Mouse (Mus musculus) gastrocnemius, postnatal 36 days (tissue): ENCODE measurements around the gene Kcnh2. TPM values are rescaled to one million over a fixed set of nuclear protein-coding genes. Genes with fewer than 3 reads are reported as not detected.

Experiments
- total RNA-seq, 2 experiments: library from RNA; stranded (reverse); gene quantifications; 2 replicates each; pipeline ENCODE4 v1.2.3; 2021

Kcnh2 gene
- total RNA-seq, 2 experiments from 2014 or later, result 2.2 to 2.6 TPM

Other genes with a start within 250 kb of the Kcnh2 start
- 1 to 10 TPM; 4.2 to 5.7 TPM for gene Nupl2, start 186.6 kb downstream of the Kcnh2 start, total RNA-seq
- 1 to 10 TPM; 4.9 to 5.4 TPM for gene Nos3, start 13.2 kb upstream of the Kcnh2 start, total RNA-seq
- gene Atg9b, start 40.5 kb upstream of the Kcnh2 start, total RNA-seq, result not detected
- gene Abcb8, start 42.1 kb upstream of the Kcnh2 start, total RNA-seq, result 10 to 100 TPM; 37.6 to 38.0 TPM
- gene Asic3, start 61.8 kb upstream of the Kcnh2 start, total RNA-seq, result under 1 TPM in 1 of 2 experiments, not detected in 1; 0.25 TPM
- 10 to 100 TPM; 11.3 to 12.0 TPM for gene Cdk5, start 71.9 kb upstream of the Kcnh2 start, total RNA-seq
- 10 to 100 TPM; 14.7 to 15.5 TPM for gene Slc4a2, start 72.2 kb upstream of the Kcnh2 start, total RNA-seq
- gene Fastk, start 93.7 kb upstream of the Kcnh2 start, total RNA-seq, result 100 to 1,000 TPM; 179 to 183 TPM
- 10 to 100 TPM; 14.9 to 15.8 TPM for gene Tmub1, start 96.2 kb upstream of the Kcnh2 start, total RNA-seq
- gene Agap3, start 100.6 kb upstream of the Kcnh2 start, total RNA-seq, result 10 to 100 TPM; 59.6 to 63.2 TPM
- gene Gbx1, start 175.6 kb upstream of the Kcnh2 start, total RNA-seq, result not detected
- 10 to 100 TPM; 72.9 to 76.9 TPM for gene Asb10, start 189.4 kb upstream of the Kcnh2 start, total RNA-seq
- gene 4931409K22Rik, start 205.2 kb upstream of the Kcnh2 start, total RNA-seq, result not detected
- 100 to 1,000 TPM in 1 of 2 experiments, 10 to 100 TPM in 1; 94.7 to 104 TPM for gene Abcf2, start 225.9 kb upstream of the Kcnh2 start, total RNA-seq
- 10 to 100 TPM in 1 of 2 experiments, 1 to 10 TPM in 1; 7.2 to 10.8 TPM for gene Chpf2, start 235.1 kb upstream of the Kcnh2 start, total RNA-seq